Mouse (Mus musculus): ENCODE results near the gene Gnb5. TPM values are rescaled to one million over a fixed set of nuclear protein-coding genes. Genes with fewer than 3 reads are reported as not detected.

Gnb5 gene
- polyA plus RNA-seq, 1 experiment from 2014 or later, result 34.8 TPM

- H3K4me3 ChIP-seq (ENCODE audit: low read depth, low read length), result peak overlapping the region; percentile 67
- peak overlapping the region; percentile 58 for H3K4me2 ChIP-seq (replicated peaks; ENCODE audit: low read depth, low read length)
- H3K27me3 ChIP-seq (ENCODE audit: control insufficient read depth, insufficient read depth, low read length), result no peaks in the 10 kb centered on the region
- H3K27ac ChIP-seq (ENCODE audit: low read depth, low read length), result no peak overlapping the region
- no peaks in the 10 kb centered on the region for H3K9me3 ChIP-seq (ENCODE audit: control insufficient read depth, low read length)
- ATAC-seq (ENCODE audit: low FRiP score), result peak; percentile 36
- H3K36me3 ChIP-seq (ENCODE audit: control insufficient read depth, insufficient read depth, low read length), result no peaks in the 10 kb centered on the region
- DNase-seq (ENCODE audit: low spot score), result peak; percentile 52
- H3K9ac ChIP-seq (ENCODE audit: low read depth, low read length), result peak overlapping the region; percentile 1; the same call in 1 of the 2 replicates
- peaks cover 6% of the 10 kb centered on the region for H3K4me1 ChIP-seq (replicated peaks; ENCODE audit: control insufficient read depth, insufficient read depth, low read length)
- 18% methylated on average over 7 of the region's 11 CpGs for WGBS
These were observed 7.2 kb downstream of the Gnb5 start for GRCm38 (mm10) chr9:75313138-75313831.

GRCm38 (mm10) chr9:75313832-75314516 lies 7.9 kb downstream of the Gnb5 start:
- peak overlapping the region; percentile 67 for H3K4me3 ChIP-seq (ENCODE audit: low read depth, low read length)
- no peaks in the 10 kb centered on the region for H3K9me3 ChIP-seq (ENCODE audit: control insufficient read depth, low read length)
- DNase-seq (ENCODE audit: low spot score) (peak; percentile 86), ATAC-seq (ENCODE audit: low FRiP score) (peak; percentile 89)
- H3K4me2 ChIP-seq (replicated peaks; ENCODE audit: low read depth, low read length), result peak overlapping the region; percentile 58
- H3K4me1 ChIP-seq (replicated peaks; ENCODE audit: control insufficient read depth, insufficient read depth, low read length), result peaks cover 6% of the 10 kb centered on the region
- no peaks in the 10 kb centered on the region for H3K36me3 ChIP-seq (ENCODE audit: control insufficient read depth, insufficient read depth, low read length)
- peak overlapping the region; percentile 76 for H3K9ac ChIP-seq (ENCODE audit: low read depth, low read length)
- H3K27me3 ChIP-seq (ENCODE audit: control insufficient read depth, insufficient read depth, low read length), result no peaks in the 10 kb centered on the region
- H3K27ac ChIP-seq (ENCODE audit: low read depth, low read length), result peak overlapping the region; percentile 24; the same call in 1 of the 2 replicates
- WGBS, result 1% methylated on average over 49 of the region's 52 CpGs

- H3K9ac ChIP-seq (ENCODE audit: low read depth, low read length), result peak overlapping the region; percentile 76
- no peaks in the 10 kb centered on the region for H3K36me3 ChIP-seq (ENCODE audit: control insufficient read depth, insufficient read depth, low read length)
- H3K9me3 ChIP-seq (ENCODE audit: control insufficient read depth, low read length), result no peaks in the 10 kb centered on the region
- 3% methylated on average over 21 of the region's 22 CpGs for WGBS
- H3K4me3 ChIP-seq (ENCODE audit: low read depth, low read length), result peak overlapping the region; percentile 67
- H3K27me3 ChIP-seq (ENCODE audit: control insufficient read depth, insufficient read depth, low read length), result no peaks in the 10 kb centered on the region
- ATAC-seq (ENCODE audit: low FRiP score) (peak; percentile 30; the same call in 1 of the 2 replicates), DNase-seq (ENCODE audit: low spot score) (no peak)
- H3K4me2 ChIP-seq (replicated peaks; ENCODE audit: low read depth, low read length), result peak overlapping the region; percentile 58
- H3K4me1 ChIP-seq (replicated peaks; ENCODE audit: control insufficient read depth, insufficient read depth, low read length), result peaks cover 6% of the 10 kb centered on the region
- H3K27ac ChIP-seq (ENCODE audit: low read depth, low read length), result peak overlapping the region; percentile 24; the same call in 1 of the 2 replicates
These were observed 8.5 kb downstream of the Gnb5 start for GRCm38 (mm10) chr9:75314517-75315105.

GRCm38 (mm10) chr9:75315238-75315637 lies 9.2 kb downstream of the Gnb5 start:
- Histone ChIP-seq H3K27me3 (ENCODE audit: control insufficient read depth, insufficient read depth, low read length) (no peaks in the 10 kb centered on the region), H3K9me3 (ENCODE audit: control insufficient read depth, low read length) (no peaks in the 10 kb centered on the region), H3K36me3 (ENCODE audit: control insufficient read depth, insufficient read depth, low read length) (no peaks in the 10 kb centered on the region), H3K4me3 (ENCODE audit: low read depth, low read length) (peak overlapping the region; percentile 67; the same call in 1 of the 2 replicates), H3K4me1 (replicated peaks; ENCODE audit: control insufficient read depth, insufficient read depth, low read length) (peaks cover 6% of the 10 kb centered on the region), H3K4me2 (replicated peaks; ENCODE audit: low read depth, low read length) (peak overlapping the region; percentile 58), H3K9ac (ENCODE audit: low read depth, low read length) (no peak overlapping the region), H3K27ac (ENCODE audit: low read depth, low read length) (no peak overlapping the region)
- ATAC-seq (ENCODE audit: low FRiP score), result no peak
- DNase-seq (ENCODE audit: low spot score), result no peak
- 76% methylated on average over 3 of the region's 3 CpGs for WGBS

GRCm38 (mm10) chr9:75316771-75317170 lies 10.7 kb downstream of the Gnb5 start:
- Histone ChIP-seq H3K9me3 (ENCODE audit: control insufficient read depth, low read length) (no peaks in the 10 kb centered on the region), H3K9ac (ENCODE audit: low read depth, low read length) (no peak overlapping the region), H3K4me1 (replicated peaks; ENCODE audit: control insufficient read depth, insufficient read depth, low read length) (peaks cover 6% of the 10 kb centered on the region), H3K27ac (ENCODE audit: low read depth, low read length) (no peak overlapping the region), H3K4me2 (replicated peaks; ENCODE audit: low read depth, low read length) (no peak overlapping the region), H3K36me3 (ENCODE audit: control insufficient read depth, insufficient read depth, low read length) (no peaks in the 10 kb centered on the region), H3K27me3 (ENCODE audit: control insufficient read depth, insufficient read depth, low read length) (no peaks in the 10 kb centered on the region), H3K4me3 (ENCODE audit: low read depth, low read length) (no peak overlapping the region)
- WGBS, result 91% methylated on average over 6 of the region's 6 CpGs
- DNase-seq (ENCODE audit: low spot score) (no peak), ATAC-seq (ENCODE audit: low FRiP score) (no peak)

GRCm38 (mm10) chr9:75318196-75318595 lies 12.1 kb downstream of the Gnb5 start:
- H3K9me3 ChIP-seq (ENCODE audit: control insufficient read depth, low read length), result no peaks in the 10 kb centered on the region
- ATAC-seq (ENCODE audit: low FRiP score), result no peak
- H3K4me3 ChIP-seq (ENCODE audit: low read depth, low read length), result no peak overlapping the region
- H3K4me2 ChIP-seq (replicated peaks; ENCODE audit: low read depth, low read length), result no peak overlapping the region
- peaks cover 6% of the 10 kb centered on the region for H3K4me1 ChIP-seq (replicated peaks; ENCODE audit: control insufficient read depth, insufficient read depth, low read length)
- 91% methylated on average over 2 of the region's 2 CpGs for WGBS
- H3K9ac ChIP-seq (ENCODE audit: low read depth, low read length), result no peak overlapping the region
- no peaks in the 10 kb centered on the region for H3K27me3 ChIP-seq (ENCODE audit: control insufficient read depth, insufficient read depth, low read length)
- no peak for DNase-seq (ENCODE audit: low spot score)
- H3K36me3 ChIP-seq (ENCODE audit: control insufficient read depth, insufficient read depth, low read length), result no peaks in the 10 kb centered on the region
- H3K27ac ChIP-seq (ENCODE audit: low read depth, low read length), result no peak overlapping the region

GRCm38 (mm10) chr9:75319365-75319764 lies 13.3 kb downstream of the Gnb5 start:
- H3K9me3 ChIP-seq (ENCODE audit: control insufficient read depth, low read length), result no peaks in the 10 kb centered on the region
- H3K4me2 ChIP-seq (replicated peaks; ENCODE audit: low read depth, low read length), result no peak overlapping the region
- H3K27ac ChIP-seq (ENCODE audit: low read depth, low read length), result no peak overlapping the region
- H3K36me3 ChIP-seq (ENCODE audit: control insufficient read depth, insufficient read depth, low read length), result no peaks in the 10 kb centered on the region
- no peak overlapping the region for H3K4me3 ChIP-seq (ENCODE audit: low read depth, low read length)
- H3K9ac ChIP-seq (ENCODE audit: low read depth, low read length), result no peak overlapping the region
- H3K4me1 ChIP-seq (replicated peaks; ENCODE audit: control insufficient read depth, insufficient read depth, low read length), result peaks cover 6% of the 10 kb centered on the region
- ATAC-seq (ENCODE audit: low FRiP score), result no peak
- 89% methylated on average over 3 of the region's 3 CpGs for WGBS
- peak; percentile 8 for DNase-seq (ENCODE audit: low spot score)
- H3K27me3 ChIP-seq (ENCODE audit: control insufficient read depth, insufficient read depth, low read length), result no peaks in the 10 kb centered on the region

- no peaks in the 10 kb centered on the region for H3K27me3 ChIP-seq (ENCODE audit: control insufficient read depth, insufficient read depth, low read length)
- H3K36me3 ChIP-seq (ENCODE audit: control insufficient read depth, insufficient read depth, low read length), result no peaks in the 10 kb centered on the region
- no peaks in the 10 kb centered on the region for H3K9me3 ChIP-seq (ENCODE audit: control insufficient read depth, low read length)
- WGBS, result 83% methylated on average over 13 of the region's 13 CpGs
- no peak overlapping the region for H3K9ac ChIP-seq (ENCODE audit: low read depth, low read length)
- no peaks in the 10 kb centered on the region for H3K4me1 ChIP-seq (replicated peaks; ENCODE audit: control insufficient read depth, insufficient read depth, low read length)
- no peak for ATAC-seq (ENCODE audit: low FRiP score)
- no peak for DNase-seq (ENCODE audit: low spot score)
- no peak overlapping the region for H3K4me3 ChIP-seq (ENCODE audit: low read depth, low read length)
- no peak overlapping the region for H3K27ac ChIP-seq (ENCODE audit: low read depth, low read length)
- no peak overlapping the region for H3K4me2 ChIP-seq (replicated peaks; ENCODE audit: low read depth, low read length)
These were observed 16.2 kb downstream of the Gnb5 start for GRCm38 (mm10) chr9:75322099-75322885.

Data from hindbrain, embryonic 11.5 days (tissue).